Mouse (Mus musculus): ENCODE measurements around the gene Amn1.
"Not testable (repeated sequence)": the region's sequence is repeated elsewhere in the genome, so short reads cannot be mapped to it uniquely, and the experiment has no call there.

Amn1 gene

GRCm38 (mm10) chr6:149188041-149188924 lies at the start of gene Amn1:
Gene Amn1 (minus strand): TSS chr6:149188712.
- peak; percentile 96 for DNase-seq (ENCODE audit: low read depth, low spot score)

GRCm38 (mm10) chr6:149236807-149237206 lies 48.3 kb upstream of the Amn1 start:
- no peak for DNase-seq (ENCODE audit: low read depth, low spot score)

- no peak for DNase-seq (ENCODE audit: low read depth, low spot score)
These were observed 45.4 kb upstream of the Amn1 start for GRCm38 (mm10) chr6:149233918-149234317.

GRCm38 (mm10) chr6:149224751-149225150 lies 36.2 kb upstream of the Amn1 start:
- DNase-seq (ENCODE audit: low read depth, low spot score): no peak

GRCm38 (mm10) chr6:149221296-149221695 lies 32.8 kb upstream of the Amn1 start:
- no peak for DNase-seq (ENCODE audit: low read depth, low spot score)

GRCm38 (mm10) chr6:149198572-149198971 lies 10.1 kb upstream of the Amn1 start:
- no peak for DNase-seq (ENCODE audit: low read depth, low spot score)

GRCm38 (mm10) chr6:149197116-149197515 lies 8.6 kb upstream of the Amn1 start:
- no peak for DNase-seq (ENCODE audit: low read depth, low spot score)

- DNase-seq (ENCODE audit: low read depth, low spot score): peak; percentile 96
These were observed 4.9 kb upstream of the Amn1 start for GRCm38 (mm10) chr6:149193276-149193905.

- not testable (repeated sequence) for DNase-seq (ENCODE audit: low read depth, low spot score)
These were observed 3.4 kb upstream of the Amn1 start for GRCm38 (mm10) chr6:149191951-149192350.

- DNase-seq (ENCODE audit: low read depth, low spot score): no peak
These were observed 919 bp upstream of the Amn1 start for GRCm38 (mm10) chr6:149189340-149189922.

- DNase-seq (ENCODE audit: low read depth, low spot score): no peak
These were observed 379 bp upstream of the Amn1 start for GRCm38 (mm10) chr6:149188925-149189257.

- DNase-seq (ENCODE audit: low read depth, low spot score): no peak
These were observed 1.1 kb downstream of the Amn1 start for GRCm38 (mm10) chr6:149187371-149187770.

GRCm38 (mm10) chr6:149184007-149184406 lies 4.5 kb downstream of the Amn1 start:
- DNase-seq (ENCODE audit: low read depth, low spot score): no peak

GRCm38 (mm10) chr6:149179064-149179463 lies 9.4 kb downstream of the Amn1 start:
- no peak for DNase-seq (ENCODE audit: low read depth, low spot score)

- no peak for DNase-seq (ENCODE audit: low read depth, low spot score)
These were observed 13.5 kb downstream of the Amn1 start for GRCm38 (mm10) chr6:149174932-149175570.

- DNase-seq (ENCODE audit: low read depth, low spot score): no peak
These were observed 14.5 kb downstream of the Amn1 start for GRCm38 (mm10) chr6:149173831-149174625.

GRCm38 (mm10) chr6:149169965-149170364 lies 18.5 kb downstream of the Amn1 start:
- DNase-seq (ENCODE audit: low read depth, low spot score): not testable (repeated sequence)

GRCm38 (mm10) chr6:149168436-149168835 lies 20.1 kb downstream of the Amn1 start:
- no peak for DNase-seq (ENCODE audit: low read depth, low spot score)

GRCm38 (mm10) chr6:149167672-149168071 lies 20.8 kb downstream of the Amn1 start:
- no peak for DNase-seq (ENCODE audit: low read depth, low spot score)

GRCm38 (mm10) chr6:149167038-149167437 lies 21.5 kb downstream of the Amn1 start:
- DNase-seq (ENCODE audit: low read depth, low spot score): not testable (repeated sequence)

Measured in c-Kit-negative CD71-positive TER-119-positive erythroid progenitor cells, embryonic 14.5 days (primary cell).